Mouse (Mus musculus) brain, embryonic 14.5 days (tissue): ENCODE measurements around the gene Idh2. TPM values are rescaled to one million over a fixed set of nuclear protein-coding genes. Genes with fewer than 3 reads are reported as not detected.

Experiments
- DNase-seq: peaks from one replicate; pipeline ENCODE4 v3.0.0-alpha.2; 2011; ENCODE audit warnings: low read depth
- CTCF ChIP-seq: fragments of 200-500 bp; IDR thresholded peaks from 2 replicates; pipeline ENCODE4 v1.5.1; 2012; ENCODE audit warnings: inconsistent platforms, mild to moderate bottlenecking, moderate library complexity, borderline replicate concordance; ENCODE audit not compliant: insufficient read depth, insufficient read length; ENCODE audit errors: extremely low read depth
- POLR2A ChIP-seq: fragments of 200-500 bp; IDR thresholded peaks from 2 replicates; pipeline ENCODE4 v1.6.1; 2012; ENCODE audit warnings: mild to moderate bottlenecking, inconsistent platforms, borderline replicate concordance; ENCODE audit not compliant: poor library complexity, insufficient read depth, insufficient read length, severe bottlenecking; ENCODE audit errors: extremely low read depth
- polyA plus RNA-seq: library from polyadenylated mRNA; depleted of rRNA; stranded (reverse); fragments of >200 nt; gene quantifications from 2 replicates; pipeline ENCODE4 v1.2.3, GENCODE M21; 2012

The Idh2 gene
- polyA plus RNA-seq, 1 experiment, result 230 TPM

DNA sequence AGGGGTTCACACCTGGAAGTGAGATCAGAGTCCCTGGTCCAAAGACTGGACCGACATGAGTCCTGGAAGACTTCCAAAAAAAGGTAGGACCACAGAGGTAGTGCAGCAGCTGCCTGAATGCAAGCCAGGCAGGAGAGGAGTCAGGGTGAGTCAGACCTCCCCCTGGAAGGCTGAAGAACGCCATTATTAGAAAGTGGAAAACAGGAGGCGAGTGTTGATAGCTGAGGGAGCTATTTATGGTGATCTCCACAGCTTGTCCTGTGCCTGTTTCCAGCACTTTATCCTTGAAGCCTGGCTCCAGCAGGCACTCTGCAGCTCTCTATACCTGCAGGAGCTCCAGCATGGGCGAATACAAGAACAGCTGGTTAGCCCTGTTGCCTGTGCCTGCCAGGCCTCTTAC, 4.0 kb upstream of the Idh2 start:
- no peak for DNase-seq
- no peak for TF ChIP-seq CTCF
- TF ChIP-seq POLR2A, result no peak

DNA sequence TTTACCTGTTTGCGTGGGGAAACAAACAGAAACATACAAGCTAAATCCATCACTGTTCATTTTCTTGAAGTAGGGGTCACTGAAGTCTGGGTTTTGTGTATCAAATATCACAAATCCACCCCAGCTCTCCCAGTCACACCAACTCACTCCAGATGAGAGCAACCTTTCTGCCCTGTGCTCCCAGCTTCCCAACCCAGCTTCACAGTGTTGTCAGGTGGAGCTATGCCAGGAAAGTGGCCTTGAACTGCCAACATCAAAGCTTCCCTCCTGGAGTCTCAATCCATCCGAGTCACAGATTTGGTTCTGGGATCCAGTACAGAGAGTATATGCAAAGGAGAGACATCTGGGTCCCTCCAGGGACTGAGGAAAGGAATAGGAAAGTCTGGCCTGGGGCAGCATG, 966 bp upstream of the Idh2 start:
- DNase-seq, result no peak
- TF ChIP-seq POLR2A, result no peak
- no peak for TF ChIP-seq CTCF

DNA sequence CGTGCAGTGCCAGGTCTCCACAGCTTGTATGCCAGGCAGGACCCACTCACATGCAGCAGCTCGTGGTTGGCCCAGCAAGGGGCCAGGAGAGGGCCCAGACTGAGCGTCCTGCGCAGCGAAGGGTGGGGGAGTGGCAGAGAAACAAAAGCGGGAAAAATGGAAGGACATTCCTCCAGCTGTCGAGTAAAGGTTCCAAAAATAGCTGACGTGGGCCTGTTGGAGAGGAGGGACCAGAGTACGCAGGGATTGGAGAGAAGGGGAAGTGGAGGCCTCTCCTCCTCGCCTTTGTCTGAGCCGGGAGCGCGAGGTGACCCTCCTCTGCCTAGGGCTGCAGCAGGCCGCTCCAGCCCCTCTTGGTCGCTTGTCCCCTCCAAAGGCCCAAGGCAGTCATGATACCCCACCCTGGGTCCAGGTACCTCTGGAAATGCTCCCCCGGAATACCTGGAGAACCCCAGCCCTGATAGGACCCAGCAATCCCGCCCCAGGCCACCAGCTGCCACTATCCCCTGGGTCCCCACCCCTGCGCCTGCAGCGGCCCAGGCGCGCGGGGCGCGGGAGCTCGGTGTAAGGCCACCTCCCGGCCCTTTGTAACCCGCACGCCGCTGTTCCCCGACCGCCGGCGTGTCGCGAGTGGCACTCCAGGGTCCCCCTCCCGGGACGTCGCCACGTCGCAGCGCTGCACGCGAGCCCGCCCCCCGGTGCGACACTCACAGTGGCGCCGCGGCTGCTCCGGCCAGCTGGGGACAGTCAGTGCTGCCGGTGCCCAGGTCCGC, 555 bp downstream of the Idh2 start:
- TF ChIP-seq CTCF (no peak), POLR2A (peak; percentile 7; the same call in 1 of the 2 replicates)

DNA sequence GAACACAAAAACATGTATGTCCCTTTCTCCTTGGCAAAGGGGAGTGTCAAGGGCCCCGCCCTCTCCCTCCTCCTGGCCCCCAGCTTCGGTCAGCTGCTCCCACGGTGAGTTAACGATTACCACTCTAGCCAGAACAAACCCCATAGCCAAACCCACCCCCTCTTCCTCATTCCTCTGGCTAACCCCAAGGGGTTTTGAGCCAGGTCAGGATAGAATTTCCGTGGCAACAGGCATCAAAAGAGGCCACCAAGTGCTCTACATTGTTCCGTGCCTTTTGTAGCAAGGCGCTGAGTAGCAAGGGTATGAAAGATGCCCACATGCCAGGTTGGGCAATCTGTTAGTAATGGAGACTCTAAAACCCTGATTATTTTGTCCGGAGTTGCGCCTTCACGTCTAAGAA, 1.2 kb downstream of the Idh2 start:
- DNase-seq, result no peak
- TF ChIP-seq POLR2A (no peak), CTCF (no peak)

More for the DNA sequence above, 555 bp downstream of the Idh2 start:
- DNase-seq, result peak; percentile 88

DNA sequence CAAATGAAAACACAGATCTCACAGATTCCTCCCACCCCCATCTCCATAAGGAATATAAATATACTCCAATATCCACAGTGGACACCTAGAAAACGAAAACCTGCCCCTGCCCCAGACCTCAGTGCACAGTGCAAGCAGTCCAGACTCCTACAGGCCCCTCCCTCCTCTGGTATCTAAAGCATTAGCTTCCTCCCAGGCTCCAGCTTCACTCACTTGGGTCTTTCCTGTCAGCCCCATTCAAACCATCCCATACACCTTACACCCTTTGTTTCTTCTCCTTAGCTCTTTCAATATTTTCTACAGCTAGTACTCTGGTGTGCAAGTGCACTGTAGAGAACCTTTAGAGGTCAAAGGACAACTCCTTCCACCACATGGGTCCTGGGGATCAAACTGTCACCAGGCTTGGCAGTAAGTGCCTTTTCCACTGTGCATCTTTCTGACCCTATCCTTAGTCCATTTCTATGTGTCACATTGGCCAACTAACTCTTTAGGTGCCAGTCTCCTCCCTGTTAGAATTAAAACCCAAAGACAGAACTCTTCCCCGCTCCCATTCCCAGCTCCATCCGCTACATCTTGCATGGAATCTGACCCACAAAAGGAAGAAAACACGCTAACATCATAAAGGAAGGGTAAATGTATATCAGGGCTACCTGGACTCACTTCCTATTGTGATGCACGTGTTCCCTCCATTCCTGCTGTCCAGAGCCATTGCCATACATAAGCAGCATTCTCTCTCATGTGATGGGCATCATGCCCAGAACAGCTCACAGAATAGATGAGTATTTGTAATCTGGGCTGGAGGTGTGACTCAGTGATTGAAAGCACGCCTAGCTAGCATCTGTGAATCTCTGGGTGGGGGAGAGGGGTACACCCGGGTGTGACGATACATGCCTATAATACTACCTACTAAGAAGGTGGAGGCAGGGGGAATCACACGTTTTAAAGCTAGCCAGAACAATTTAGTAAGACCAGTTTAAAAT, 3.8 kb downstream of the Idh2 start:
- DNase-seq, result peak; percentile 86

DNA sequence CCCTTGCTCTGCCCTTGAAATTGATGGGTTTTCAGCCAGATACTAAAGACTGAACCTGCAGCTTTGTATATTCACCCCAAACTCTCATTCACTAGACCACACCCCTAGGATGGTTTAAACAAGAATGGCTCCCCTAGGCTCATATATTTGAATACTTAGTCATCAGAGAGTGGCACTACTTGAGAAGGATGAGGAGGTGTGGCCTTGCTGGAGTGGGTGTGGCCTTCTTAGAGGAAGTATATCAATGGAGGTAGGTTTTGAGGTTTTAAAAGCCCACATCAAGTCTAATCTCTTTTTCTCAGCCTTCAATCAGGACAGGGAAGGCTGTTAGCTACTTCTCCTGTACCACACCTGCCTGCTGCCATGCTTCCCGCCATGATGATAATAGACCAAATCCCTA, 8.8 kb downstream of the Idh2 start:
- no peak for DNase-seq
- TF ChIP-seq CTCF (no peak), POLR2A (no peak)

More for the DNA sequence above, 3.8 kb downstream of the Idh2 start:
- TF ChIP-seq POLR2A (no peak), CTCF (no peak)

DNA sequence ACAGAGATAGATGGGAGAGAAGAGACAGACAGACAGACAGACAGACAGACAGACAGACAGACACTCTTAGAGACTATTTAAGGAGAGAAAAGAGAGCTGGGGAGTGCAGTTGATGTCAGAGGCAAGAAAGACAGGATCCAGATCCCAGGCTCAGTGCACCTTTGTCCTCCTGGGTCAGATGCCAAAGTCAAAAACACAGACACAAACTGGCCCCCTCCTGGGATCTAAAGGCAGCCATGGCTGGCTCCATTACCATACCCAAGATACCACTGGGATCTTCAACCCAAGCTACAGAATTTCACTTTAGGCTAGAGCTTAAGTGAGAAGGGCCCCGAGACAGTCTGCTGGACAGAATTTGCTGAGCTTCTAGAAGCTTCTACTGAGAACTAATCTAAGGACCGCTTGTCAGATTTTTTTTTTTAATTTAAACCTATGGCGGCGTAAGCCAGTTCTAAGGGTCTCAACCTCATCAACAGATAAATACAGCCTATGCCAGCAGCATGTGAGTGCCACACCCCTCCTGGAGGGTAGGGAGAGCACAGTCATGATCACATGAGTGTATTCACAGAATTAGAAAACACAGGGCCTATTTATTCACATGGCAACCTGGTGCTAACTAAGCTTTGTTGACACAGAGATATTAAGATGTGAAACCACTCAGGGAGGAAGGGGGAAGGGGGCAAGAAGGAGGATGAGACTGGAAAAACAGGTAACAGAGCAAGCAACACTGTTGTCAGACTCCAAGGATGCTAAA, 9.4 kb downstream of the Idh2 start:
- no peak for DNase-seq
- TF ChIP-seq CTCF (no peak), POLR2A (no peak)

DNA sequence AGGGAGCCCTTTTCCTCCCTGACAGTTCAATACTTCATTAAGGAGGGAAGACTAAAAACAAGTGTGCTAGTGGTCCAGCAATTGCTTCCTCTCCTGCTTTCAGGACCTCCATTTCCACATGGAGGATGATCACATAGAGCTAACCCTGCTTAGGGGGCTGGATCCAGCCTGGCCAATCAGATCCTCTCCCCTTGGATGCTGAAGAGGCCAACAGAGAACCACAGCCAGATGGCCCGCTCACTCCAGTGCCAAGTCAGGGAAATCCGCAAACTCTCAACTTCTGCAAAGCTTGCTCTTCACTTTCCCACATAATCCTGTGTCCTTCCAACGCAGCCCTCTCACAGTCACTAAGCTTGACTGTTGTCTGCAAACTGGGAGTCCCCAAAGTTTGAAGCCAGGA, 11.9 kb downstream of the Idh2 start:
- DNase-seq, result peak; percentile 56
- TF ChIP-seq POLR2A, result no peak
- no peak for TF ChIP-seq CTCF

DNA sequence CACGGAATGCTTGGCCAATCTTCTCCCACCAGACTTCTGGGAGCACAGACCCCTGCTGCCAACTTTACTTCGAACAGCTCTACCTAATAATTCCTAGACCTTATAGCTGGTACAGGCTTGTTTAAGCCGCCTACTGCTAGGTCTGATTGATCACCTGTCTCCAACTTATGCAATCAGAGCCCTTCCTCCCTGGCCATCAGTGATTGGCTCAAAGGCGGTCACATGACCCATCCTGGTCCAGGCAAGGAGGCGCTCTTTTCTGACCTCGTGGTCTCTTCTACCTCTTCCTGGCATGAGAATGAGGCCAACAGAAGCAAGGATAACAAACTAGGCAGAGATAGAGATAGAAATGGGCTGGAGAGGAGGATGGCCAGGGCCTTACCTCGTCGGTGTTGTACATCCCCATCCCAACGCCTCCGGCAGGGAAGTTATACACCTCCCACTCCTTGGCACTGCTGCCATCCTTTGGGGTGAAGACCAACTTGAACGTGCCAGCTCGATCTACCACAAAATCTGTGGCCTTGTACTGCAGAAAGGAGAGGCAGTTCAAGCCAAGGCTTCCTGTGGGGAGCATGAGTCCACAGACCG, 16.7 kb downstream of the Idh2 start:
- TF ChIP-seq POLR2A (no peak), CTCF (no peak)
- no peak for DNase-seq

DNA sequence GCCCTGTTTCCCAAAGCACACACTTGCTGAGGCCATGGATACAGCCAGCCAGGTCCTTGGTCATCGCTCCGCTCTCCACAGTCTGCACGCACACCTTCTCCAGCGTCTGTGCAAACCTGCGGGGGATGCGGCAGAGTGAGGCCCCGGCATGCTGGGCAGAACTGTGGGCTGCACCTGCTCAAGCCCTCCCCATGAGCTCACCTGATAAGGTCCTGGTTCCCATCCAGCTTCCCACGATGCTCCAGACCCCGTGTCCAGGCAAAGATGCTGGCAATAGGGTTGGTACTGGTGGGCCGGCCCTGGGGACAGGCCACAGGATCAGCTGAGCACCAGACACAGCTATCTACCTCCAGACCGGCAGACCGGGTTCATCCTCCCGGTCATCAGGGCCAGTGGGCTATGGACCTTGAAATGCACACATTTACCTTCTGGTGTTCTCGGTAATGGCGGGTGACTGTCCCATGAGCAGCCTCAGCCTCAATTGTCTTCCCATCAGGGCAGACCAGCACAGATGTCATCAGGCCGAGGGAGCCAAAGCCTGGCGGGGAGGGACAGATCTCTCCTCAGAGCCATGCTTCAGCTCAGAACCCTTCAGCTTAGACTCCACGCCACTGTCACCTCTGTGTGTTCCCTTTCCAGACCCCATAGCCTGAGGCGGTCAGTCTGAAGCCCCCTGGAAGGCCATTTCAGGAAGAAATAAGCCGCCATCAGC, 19.4 kb downstream of the Idh2 start:
- no peak for DNase-seq
- TF ChIP-seq CTCF (no peak), POLR2A (no peak)

DNA sequence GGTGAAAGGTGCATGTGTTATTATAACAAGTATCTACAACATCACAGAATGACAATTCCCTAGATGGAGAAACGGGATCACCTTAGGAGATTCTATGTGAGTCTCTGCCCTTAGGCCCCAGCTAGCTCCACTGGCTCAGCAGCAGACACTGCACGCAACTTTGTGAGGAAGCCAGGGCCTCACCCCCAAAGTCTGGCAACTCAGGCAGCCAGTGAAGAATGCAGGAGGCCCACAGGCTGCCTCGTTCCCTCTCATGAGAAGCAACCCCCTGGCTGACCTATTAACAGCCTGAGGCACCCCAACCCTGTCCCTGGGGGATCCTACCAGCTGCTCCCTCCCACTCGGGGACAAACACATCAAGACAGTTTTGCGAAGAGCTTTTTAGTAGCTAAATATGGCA, 20.7 kb downstream of the Idh2 start:
- no peak for TF ChIP-seq CTCF
- no peak for TF ChIP-seq POLR2A
- no peak for DNase-seq

DNA sequence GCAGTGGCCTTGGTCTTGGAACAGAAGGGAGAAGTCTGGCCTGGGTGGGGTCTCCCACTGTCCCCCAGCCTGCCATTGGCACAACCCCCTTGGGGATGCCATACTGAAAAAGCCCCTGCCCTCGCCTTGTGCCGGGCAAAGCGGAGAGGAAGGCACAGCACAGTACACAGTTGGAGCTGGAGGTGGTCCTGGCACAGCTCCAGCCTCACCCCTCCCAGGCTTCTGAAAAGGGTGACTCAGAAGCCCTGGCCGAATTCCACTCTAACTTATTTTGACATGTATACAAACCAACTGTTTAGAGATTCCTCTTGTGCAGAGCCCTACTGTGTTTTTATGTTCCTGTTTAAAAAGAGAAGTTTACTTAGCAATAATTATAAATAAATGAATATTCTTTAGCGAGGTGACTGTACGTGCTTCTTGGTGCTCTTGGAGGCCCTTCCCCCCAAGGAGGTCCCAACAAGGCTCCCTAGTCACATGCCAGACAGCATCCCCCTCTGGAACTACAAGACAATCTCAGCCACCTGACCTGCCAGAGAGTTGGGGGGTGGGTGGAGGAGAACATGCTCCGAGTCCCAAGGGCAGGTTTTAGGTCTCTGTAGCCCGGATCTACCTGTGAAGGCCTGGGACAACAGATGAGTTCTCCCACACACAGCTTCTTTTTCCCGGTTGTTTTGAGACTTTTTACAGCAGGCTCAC, 22.7 kb downstream of the Idh2 start:
- TF ChIP-seq CTCF, result no peak
- no peak for TF ChIP-seq POLR2A
- peak; percentile 71 for DNase-seq

DNA sequence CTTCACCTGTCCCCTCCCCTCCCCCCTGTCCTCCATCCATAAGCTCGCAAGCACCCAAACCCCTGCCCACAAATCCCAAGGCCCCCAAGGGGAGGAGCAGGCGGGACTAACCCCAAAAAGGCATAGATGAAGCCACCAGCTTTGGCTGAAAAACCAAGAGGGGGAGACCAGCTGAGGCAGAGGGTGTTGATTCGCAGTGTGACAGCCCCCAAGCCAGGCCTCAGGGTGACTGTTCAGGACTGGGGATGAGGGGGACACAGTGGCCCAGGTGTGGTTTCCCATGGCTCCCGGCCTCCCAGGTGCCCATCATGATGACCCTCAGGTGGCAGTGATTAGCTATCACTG, 23.4 kb downstream of the Idh2 start:
- DNase-seq, result no peak
- no peak for TF ChIP-seq POLR2A
- no peak for TF ChIP-seq CTCF
